Mouse (Mus musculus): ENCODE results near the gene Larp1. TPM values are rescaled to one million over a fixed set of nuclear protein-coding genes. Genes with fewer than 3 reads are reported as not detected.
A peak's percentile ranks its signal among the peaks of the same experiment; 100 is the strongest.
"Not testable (repeated sequence)": the region's sequence is repeated elsewhere in the genome, so short reads cannot be mapped to it uniquely, and the experiment has no call there.

The Larp1 gene
- total and polyA plus RNA-seq, 2 experiments from 2014 or later, result 15.7 to 51.8 TPM

DNA sequence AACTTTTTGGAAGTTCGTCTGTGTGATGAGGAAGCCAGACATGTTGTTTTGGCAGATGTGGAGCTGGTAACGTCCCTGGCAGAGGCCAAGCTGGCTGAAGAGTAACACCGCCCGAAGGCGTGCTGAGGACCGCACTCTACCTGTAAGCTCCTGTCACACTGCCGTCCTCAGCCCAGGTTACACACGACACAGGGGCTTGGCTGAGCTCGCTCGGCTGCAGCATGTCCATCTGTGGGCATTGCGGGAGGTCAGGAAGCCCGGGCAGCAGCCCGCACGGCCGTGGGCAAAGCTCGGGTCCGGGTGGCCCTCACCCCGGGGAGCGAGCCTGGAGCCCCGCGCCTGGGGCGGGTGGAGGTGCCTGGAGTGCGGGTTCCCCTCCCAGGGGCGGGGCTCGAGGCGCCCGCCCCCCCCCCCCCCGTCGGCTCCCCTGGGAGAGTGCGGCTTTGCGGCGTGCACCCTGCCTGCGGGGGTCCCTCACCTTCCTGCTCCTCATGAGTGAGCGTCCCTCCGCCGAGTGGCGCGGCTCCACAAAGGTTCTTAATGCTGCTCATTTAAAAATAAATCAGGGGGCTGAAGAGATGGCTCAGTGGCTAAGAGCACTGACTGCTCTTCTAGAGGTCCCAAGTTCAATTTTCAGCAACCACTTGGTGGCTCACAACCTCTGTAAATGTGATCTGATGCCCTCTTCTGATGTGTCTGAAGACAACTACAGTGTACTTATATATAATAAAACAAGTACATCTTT lies 88.9 kb downstream of the Larp1 start:
- Histone ChIP-seq H3K36me3 (ENCODE audit: insufficient read depth, low read length) (no peaks in the 10 kb centered on the region), H3K9me3 (ENCODE audit: low read length) (no peaks in the 10 kb centered on the region), H3K9ac (replicated peaks; ENCODE audit: low read length, poor library complexity, severe bottlenecking) (no peak overlapping the region), H3K4me3 (ENCODE audit: low read depth, low read length) (peak overlapping the region; percentile 29), H3K27me3 (ENCODE audit: insufficient read depth, low read length) (peaks cover 7% of the 10 kb centered on the region; the same call in 1 of the 2 replicates), H3K4me2 (ENCODE audit: low read depth, low read length, poor library complexity, severe bottlenecking) (peak overlapping the region; percentile 57), H3K4me1 (ENCODE audit: insufficient read depth, low read length) (no peaks in the 10 kb centered on the region), H3K27ac (ENCODE audit: low read depth, low read length) (no peak overlapping the region)
- ATAC-seq (ENCODE audit: low FRiP score) (no peak), DNase-seq (ENCODE audit: low spot score) (no peak)
- WGBS, result 2% methylated on average over 25 of the region's 38 CpGs
- TF ChIP-seq CTCF (IDR thresholded peaks at IDR 0.05), result no peak

- 62% methylated on average over 5 of the region's 5 CpGs for WGBS
- H3K4me2 ChIP-seq (ENCODE audit: low read depth, low read length, poor library complexity, severe bottlenecking); H3K4me3 ChIP-seq (ENCODE audit: low read depth, low read length); ATAC-seq (ENCODE audit: low FRiP score); H3K9me3 ChIP-seq (ENCODE audit: low read length); H3K9ac ChIP-seq (replicated peaks; ENCODE audit: low read length, poor library complexity, severe bottlenecking); H3K36me3 ChIP-seq (ENCODE audit: insufficient read depth, low read length); DNase-seq (ENCODE audit: low spot score); H3K27ac ChIP-seq (ENCODE audit: low read depth, low read length); H3K27me3 ChIP-seq (ENCODE audit: insufficient read depth, low read length); H3K4me1 ChIP-seq (ENCODE audit: insufficient read depth, low read length): not testable (repeated sequence)
- TF ChIP-seq CTCF (IDR thresholded peaks at IDR 0.05), result peak; percentile 61
These were observed 89.5 kb downstream of the Larp1 start for GRCm38 (mm10) chr11:58098366-58098720.

- 90% methylated on average over 2 of the region's 2 CpGs for WGBS
- no peaks in the 10 kb centered on the region for H3K36me3 ChIP-seq (ENCODE audit: insufficient read depth, low read length)
- peaks cover 7% of the 10 kb centered on the region; the same call in 1 of the 2 replicates for H3K27me3 ChIP-seq (ENCODE audit: insufficient read depth, low read length)
- H3K4me2 ChIP-seq (ENCODE audit: low read depth, low read length, poor library complexity, severe bottlenecking), result no peak overlapping the region
- no peak overlapping the region for H3K9ac ChIP-seq (replicated peaks; ENCODE audit: low read length, poor library complexity, severe bottlenecking)
- DNase-seq (ENCODE audit: low spot score), result no peak
- no peak overlapping the region for H3K4me3 ChIP-seq (ENCODE audit: low read depth, low read length)
- ATAC-seq (ENCODE audit: low FRiP score), result no peak
- H3K4me1 ChIP-seq (ENCODE audit: insufficient read depth, low read length), result peaks cover 5% of the 10 kb centered on the region; the same call in 1 of the 2 replicates
- H3K27ac ChIP-seq (ENCODE audit: low read depth, low read length), result no peak overlapping the region
- no peak for TF ChIP-seq CTCF (IDR thresholded peaks at IDR 0.05)
- H3K9me3 ChIP-seq (ENCODE audit: low read length), result no peaks in the 10 kb centered on the region
These were observed 91.1 kb downstream of the Larp1 start for GRCm38 (mm10) chr11:58100006-58100405.

DNA sequence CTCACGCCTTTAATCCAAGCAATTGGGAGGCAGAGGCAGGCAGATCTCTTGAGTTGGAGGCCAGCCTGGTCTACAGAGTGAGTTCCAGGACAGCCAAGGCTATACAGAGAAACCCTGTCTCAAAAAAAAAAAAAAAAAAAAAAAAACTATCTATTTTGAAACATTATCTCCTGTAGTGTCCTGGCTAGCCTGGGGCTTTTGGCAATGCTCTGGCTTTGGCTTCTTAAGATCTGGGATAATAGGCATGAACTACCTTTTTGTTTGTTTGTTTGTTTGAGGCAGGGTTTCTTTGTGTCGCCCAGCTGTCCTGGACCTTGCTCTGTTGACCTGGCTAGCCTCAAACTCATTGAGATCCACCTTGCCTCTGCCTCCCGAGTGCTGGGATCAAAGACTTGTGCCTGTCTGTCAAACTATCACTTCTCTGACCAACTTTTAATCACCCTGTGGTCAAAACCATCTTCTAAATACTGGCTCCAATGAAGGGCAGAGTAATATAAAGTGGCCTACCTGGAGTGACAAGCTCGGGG lies 92.4 kb downstream of the Larp1 start:
- no peak overlapping the region for H3K4me3 ChIP-seq (ENCODE audit: low read depth, low read length)
- no peaks in the 10 kb centered on the region for H3K9me3 ChIP-seq (ENCODE audit: low read length)
- no peak overlapping the region for H3K4me2 ChIP-seq (ENCODE audit: low read depth, low read length, poor library complexity, severe bottlenecking)
- H3K4me1 ChIP-seq (ENCODE audit: insufficient read depth, low read length), result peaks cover 9% of the 10 kb centered on the region; the same call in 1 of the 2 replicates
- 85% methylated on average over 4 of the region's 4 CpGs for WGBS
- H3K27me3 ChIP-seq (ENCODE audit: insufficient read depth, low read length), result peaks cover 7% of the 10 kb centered on the region; the same call in 1 of the 2 replicates
- ATAC-seq (ENCODE audit: low FRiP score) (no peak), DNase-seq (ENCODE audit: low spot score) (no peak)
- no peak for TF ChIP-seq CTCF (IDR thresholded peaks at IDR 0.05)
- H3K36me3 ChIP-seq (ENCODE audit: insufficient read depth, low read length), result no peaks in the 10 kb centered on the region
- H3K27ac ChIP-seq (ENCODE audit: low read depth, low read length), result no peak overlapping the region
- H3K9ac ChIP-seq (replicated peaks; ENCODE audit: low read length, poor library complexity, severe bottlenecking), result no peak overlapping the region

DNA sequence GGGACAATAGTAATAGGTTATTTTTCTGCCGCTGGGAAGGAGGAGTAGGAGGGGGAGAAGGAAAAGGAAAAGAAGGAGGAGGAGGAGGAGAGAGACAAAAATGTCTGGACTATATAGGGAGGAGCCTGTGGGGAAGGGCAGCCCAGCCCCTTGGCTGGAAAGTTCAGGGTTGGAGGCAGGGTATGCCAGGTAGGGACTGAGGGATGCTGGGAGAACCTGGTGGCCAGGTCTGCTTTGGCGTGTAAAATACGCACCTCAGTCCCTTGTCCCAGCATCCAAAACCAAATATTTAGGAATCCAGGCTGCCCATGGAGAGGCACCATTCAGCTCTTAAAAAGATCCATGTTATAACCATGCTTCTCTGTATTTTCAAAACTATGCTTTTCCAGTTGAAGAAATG lies 93.3 kb downstream of the Larp1 start:
- no peak for DNase-seq (ENCODE audit: low spot score)

More for the DNA sequence above, 93.3 kb downstream of the Larp1 start:
- no peak for ATAC-seq (ENCODE audit: low FRiP score)
- WGBS, result 82% methylated on average over 3 of the region's 3 CpGs
- Histone ChIP-seq H3K4me2 (ENCODE audit: low read depth, low read length, poor library complexity, severe bottlenecking) (no peak overlapping the region), H3K4me1 (ENCODE audit: insufficient read depth, low read length) (peaks cover 9% of the 10 kb centered on the region; the same call in 1 of the 2 replicates), H3K27me3 (ENCODE audit: insufficient read depth, low read length) (peaks cover 7% of the 10 kb centered on the region; the same call in 1 of the 2 replicates), H3K27ac (ENCODE audit: low read depth, low read length) (no peak overlapping the region), H3K9me3 (ENCODE audit: low read length) (no peaks in the 10 kb centered on the region), H3K4me3 (ENCODE audit: low read depth, low read length) (no peak overlapping the region), H3K9ac (replicated peaks; ENCODE audit: low read length, poor library complexity, severe bottlenecking) (no peak overlapping the region), H3K36me3 (ENCODE audit: insufficient read depth, low read length) (no peaks in the 10 kb centered on the region)
- TF ChIP-seq CTCF (IDR thresholded peaks at IDR 0.05), result no peak
